Mouse (Mus musculus): ENCODE results near the gene Mfsd13b. TPM values are rescaled to one million over a fixed set of nuclear protein-coding genes. Genes with fewer than 3 reads are reported as not detected.

Mfsd13b gene
- polyA plus RNA-seq, 1 experiment from 2014 or later, result 0.18 TPM

GRCm38 (mm10) chr7:121044251-121044650 is 61.9 kb downstream of the Mfsd13b start:
- no peak for ATAC-seq (ENCODE audit: insufficient number of reproducible peaks, insufficient read depth, low FRiP score, low TSS enrichment, low read depth)
- Histone ChIP-seq H3K36me3 (peaks cover 12% of the 10 kb centered on the region), H3K9ac (replicated peaks) (no peak overlapping the region), H3K27me3 (no peaks in the 10 kb centered on the region), H3K27ac (no peak overlapping the region), H3K4me3 (replicated peaks) (no peak overlapping the region), H3K9me3 (peaks cover 6% of the 10 kb centered on the region; the same call in 1 of the 2 replicates), H3K4me2 (no peak overlapping the region), H3K4me1 (replicated peaks) (peaks cover 33% of the 10 kb centered on the region)
- 83% methylated on average over 1 of the region's 1 CpGs for WGBS

GRCm38 (mm10) chr7:121045671-121046453 is 63.6 kb downstream of the Mfsd13b start:
- no peak overlapping the region for H3K9ac ChIP-seq (replicated peaks)
- H3K36me3 ChIP-seq, result peaks cover 27% of the 10 kb centered on the region
- H3K4me2 ChIP-seq, result no peak overlapping the region
- WGBS, result 78% methylated on average over 6 of the region's 6 CpGs
- H3K4me1 ChIP-seq (replicated peaks), result peaks cover 17% of the 10 kb centered on the region
- H3K27me3 ChIP-seq, result no peaks in the 10 kb centered on the region
- H3K9me3 ChIP-seq, result peaks cover 6% of the 10 kb centered on the region; the same call in 1 of the 2 replicates
- H3K27ac ChIP-seq, result no peak overlapping the region
- no peak for ATAC-seq (ENCODE audit: insufficient number of reproducible peaks, insufficient read depth, low FRiP score, low TSS enrichment, low read depth)
- no peak overlapping the region for H3K4me3 ChIP-seq (replicated peaks)

- Histone ChIP-seq H3K9ac (replicated peaks) (no peak overlapping the region), H3K36me3 (peaks cover 45% of the 10 kb centered on the region)
- 99% methylated on average over 2 of the region's 2 CpGs for WGBS
These were observed 65.3 kb downstream of the Mfsd13b start for GRCm38 (mm10) chr7:121047624-121048023.

GRCm38 (mm10) chr7:121053071-121053470 is 70.8 kb downstream of the Mfsd13b start:
- Histone ChIP-seq H3K36me3 (peaks cover 96% of the 10 kb centered on the region), H3K9ac (replicated peaks) (no peak overlapping the region), H3K4me1 (replicated peaks) (no peaks in the 10 kb centered on the region), H3K27ac (no peak overlapping the region), H3K9me3 (no peaks in the 10 kb centered on the region), H3K4me3 (replicated peaks) (no peak overlapping the region), H3K4me2 (no peak overlapping the region), H3K27me3 (no peaks in the 10 kb centered on the region)
- WGBS, result 90% methylated on average over 4 of the region's 4 CpGs
- ATAC-seq (ENCODE audit: insufficient number of reproducible peaks, insufficient read depth, low FRiP score, low TSS enrichment, low read depth), result no peak

More at GRCm38 (mm10) chr7:121047624-121048023, 65.3 kb downstream of the Mfsd13b start:
- ATAC-seq (ENCODE audit: insufficient number of reproducible peaks, insufficient read depth, low FRiP score, low TSS enrichment, low read depth), result no peak
- Histone ChIP-seq H3K4me1 (replicated peaks) (peaks cover 6% of the 10 kb centered on the region), H3K4me3 (replicated peaks) (no peak overlapping the region), H3K27me3 (no peaks in the 10 kb centered on the region), H3K9me3 (peaks cover 6% of the 10 kb centered on the region; the same call in 1 of the 2 replicates), H3K27ac (no peak overlapping the region), H3K4me2 (no peak overlapping the region)

- Histone ChIP-seq H3K4me1 (replicated peaks) (no peaks in the 10 kb centered on the region), H3K4me3 (replicated peaks) (no peak overlapping the region), H3K27me3 (no peaks in the 10 kb centered on the region), H3K4me2 (no peak overlapping the region), H3K27ac (no peak overlapping the region), H3K9ac (replicated peaks) (no peak overlapping the region), H3K36me3 (peaks cover 84% of the 10 kb centered on the region), H3K9me3 (no peaks in the 10 kb centered on the region)
- ATAC-seq (ENCODE audit: insufficient number of reproducible peaks, insufficient read depth, low FRiP score, low TSS enrichment, low read depth), result no peak
- WGBS, result 71% methylated on average over 6 of the region's 6 CpGs
These were observed 77.3 kb downstream of the Mfsd13b start for GRCm38 (mm10) chr7:121059477-121060218.

- WGBS, result 70% methylated on average over 4 of the region's 4 CpGs
- no peaks in the 10 kb centered on the region for H3K9me3 ChIP-seq
- no peak overlapping the region for H3K27ac ChIP-seq
- peaks cover 73% of the 10 kb centered on the region for H3K36me3 ChIP-seq
- H3K27me3 ChIP-seq, result no peaks in the 10 kb centered on the region
- H3K4me3 ChIP-seq (replicated peaks), result no peak overlapping the region
- no peaks in the 10 kb centered on the region for H3K4me1 ChIP-seq (replicated peaks)
- H3K9ac ChIP-seq (replicated peaks), result no peak overlapping the region
- H3K4me2 ChIP-seq, result no peak overlapping the region
- no peak for ATAC-seq (ENCODE audit: insufficient number of reproducible peaks, insufficient read depth, low FRiP score, low TSS enrichment, low read depth)
These were observed 82.0 kb downstream of the Mfsd13b start for GRCm38 (mm10) chr7:121064309-121064708.

Other genes with a start within 250 kb of the Mfsd13b start
- gene Vwa3a, start 243.2 kb upstream of the Mfsd13b start, polyA plus RNA-seq (2016; fragmentation: Nextera tagmentation; extraction: Ambion mirVana), result 0.24 and 0.28 TPM in 2 replicates
- not detected in 2 replicates for gene Gm5737, start 170.1 kb upstream of the Mfsd13b start, polyA plus RNA-seq (2016; fragmentation: Nextera tagmentation; extraction: Ambion mirVana)
- gene Eef2k, start 139.7 kb upstream of the Mfsd13b start, polyA plus RNA-seq (2016; fragmentation: Nextera tagmentation; extraction: Ambion mirVana), result 31.5 and 31.8 TPM in 2 replicates
- gene Polr3e, start 64.8 kb upstream of the Mfsd13b start, polyA plus RNA-seq (2016; fragmentation: Nextera tagmentation; extraction: Ambion mirVana), result 43.9 and 45.0 TPM in 2 replicates
- 15.8 and 16.0 TPM in 2 replicates for gene Cdr2, start 197 bp upstream of the Mfsd13b start, polyA plus RNA-seq (2016; fragmentation: Nextera tagmentation; extraction: Ambion mirVana)
- gene Mettl9, start 51.9 kb downstream of the Mfsd13b start, polyA plus RNA-seq (2016; fragmentation: Nextera tagmentation; extraction: Ambion mirVana), result 309 and 334 TPM in 2 replicates
- gene Igsf6, start 92.1 kb downstream of the Mfsd13b start, polyA plus RNA-seq (2016; fragmentation: Nextera tagmentation; extraction: Ambion mirVana), result 0.79 and 1.3 TPM in 2 replicates
- gene Otoa, start 99.1 kb downstream of the Mfsd13b start, polyA plus RNA-seq (2016; fragmentation: Nextera tagmentation; extraction: Ambion mirVana), result 0.36 TPM in 1 of 2 replicates, not detected in the other

All from limb, embryonic 12.5 days (tissue).